In the genomic region with DNA sequence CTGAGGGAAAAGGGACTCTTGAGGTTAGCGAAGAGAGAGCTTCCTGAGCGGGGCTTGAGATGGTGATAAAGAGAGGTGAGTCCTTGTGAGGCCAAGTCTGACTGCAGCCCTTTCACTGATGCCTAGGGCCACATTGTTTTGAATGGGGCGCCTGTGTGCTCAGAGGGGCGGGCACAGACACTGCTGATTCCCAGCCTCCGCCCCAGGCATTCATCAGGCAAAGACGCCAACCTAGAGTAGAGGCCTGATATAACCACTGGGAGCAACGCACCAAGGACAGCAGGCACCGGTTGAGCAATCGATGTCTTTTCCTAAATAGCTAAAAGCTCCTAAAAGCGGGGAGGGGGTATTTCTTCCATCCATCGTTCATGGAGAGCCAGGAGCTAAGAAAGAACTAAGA, we compare ENCODE assay signal across 9 mouse cellular contexts. TPM values are rescaled to one million over a fixed set of nuclear protein-coding genes. Genes with fewer than 3 reads are reported as not detected.
DNase-seq lines count a peak whose midpoint lies in the region; ATAC-seq and TF ChIP-seq lines count a peak whose summit lies in the region.
"Had no signal": no experiment of that assay in that cellular context is flagged by ENCODE, and none has a peak within 500 bp of the region (broad histone marks: within the 10 kb centered on the region; RNA-seq: fewer than 3 reads in every experiment).

No protein-coding gene starts in this region.

- H3K36me3 ChIP-seq in kidney, postnatal 0 days (ENCODE audit: insufficient read depth, low read length), result no peaks in the 10 kb centered on the region
- no peaks in the 10 kb centered on the region for H3K36me3 ChIP-seq in embryonic facial prominence, embryonic 12.5 days
- no peaks in the 10 kb centered on the region for H3K36me3 ChIP-seq in liver, embryonic 15.5 days (replicated peaks)

- H3K4me2 ChIP-seq in kidney, postnatal 0 days (ENCODE audit: low read length), result 0 out of 2 replicates have a peak overlapping the region, but pooled peaks have one; percentile 27
- peak overlapping the region; percentile 27; the same call in 1 of the 2 replicates for H3K4me2 ChIP-seq in embryonic facial prominence, embryonic 12.5 days (replicated peaks)
- H3K4me2 ChIP-seq in liver, embryonic 15.5 days, result peak overlapping the region; percentile 50

- H3K4me1 ChIP-seq in kidney, postnatal 0 days (replicated peaks; ENCODE audit: insufficient read depth, low read length), result no peaks in the 10 kb centered on the region
- peaks cover 19% of the 10 kb centered on the region for H3K4me1 ChIP-seq in embryonic facial prominence, embryonic 12.5 days
- H3K4me1 ChIP-seq in liver, embryonic 15.5 days (replicated peaks), result no peaks in the 10 kb centered on the region; the same call in 1 of the 2 replicates

- 72% methylated on average over 11 of the region's 11 CpGs for WGBS in kidney, postnatal 0 days
- 35% methylated on average over 11 of the region's 11 CpGs for WGBS in embryonic facial prominence, embryonic 12.5 days
- WGBS in liver, embryonic 15.5 days (ENCODE audit: insufficient replicate concordance), result 53% methylated on average over 11 of the region's 11 CpGs

- H3K4me3 ChIP-seq in kidney, postnatal 0 days (replicated peaks; ENCODE audit: low read depth, low read length), result no peak overlapping the region
- no peak overlapping the region for H3K4me3 ChIP-seq in embryonic facial prominence, embryonic 12.5 days
- no peak overlapping the region for H3K4me3 ChIP-seq in liver, embryonic 15.5 days (replicated peaks)

- H3K27ac ChIP-seq in kidney, postnatal 0 days, result no peak overlapping the region
- peak overlapping the region; percentile 20; the same call in 1 of the 2 replicates for H3K27ac ChIP-seq in embryonic facial prominence, embryonic 12.5 days
- no peak overlapping the region for H3K27ac ChIP-seq in liver, embryonic 15.5 days (replicated peaks)

- no peak for ATAC-seq in kidney, postnatal 0 days (replicated peaks; ENCODE audit: low FRiP score, low read depth)
- ATAC-seq in embryonic facial prominence, embryonic 12.5 days (ENCODE audit: insufficient number of reproducible peaks, insufficient read depth, low FRiP score, low TSS enrichment), result no peak
- no peak for ATAC-seq in liver, embryonic 15.5 days (ENCODE audit: insufficient read depth)
- ATAC-seq: activated CD4-positive, CD25-positive, alpha-beta regulatory T cell, adult 4 months had no signal

- peak; percentile 28 for DNase-seq in adrenal gland, postnatal 10 days
- no peak for DNase-seq in adrenal gland, adult 8-10 months
- DNase-seq in kidney, postnatal 0 days (ENCODE audit: low spot score), result no peak
- no peak for DNase-seq in kidney, postnatal 36 days
- no peak for DNase-seq in testis, postnatal 14 days (ENCODE audit: low spot score)
- DNase-seq in layer of hippocampus, postnatal 25 days (ENCODE audit: extremely low spot score in 1 of 2, low spot score in 1 of 2), result no peak

- H3K9me3 ChIP-seq in kidney, postnatal 0 days (replicated peaks; ENCODE audit: low read length), result no peaks in the 10 kb centered on the region
- no peaks in the 10 kb centered on the region for H3K9me3 ChIP-seq in embryonic facial prominence, embryonic 12.5 days
- no peaks in the 10 kb centered on the region for H3K9me3 ChIP-seq in liver, embryonic 15.5 days (replicated peaks)

- no peak for TF ChIP-seq CTCF in kidney, postnatal 0 days (IDR thresholded peaks at IDR 0.05; ENCODE audit: low read depth)

- H3K9ac ChIP-seq in kidney, postnatal 0 days (ENCODE audit: low read depth, low read length), result no peak overlapping the region
- H3K9ac ChIP-seq in embryonic facial prominence, embryonic 12.5 days, result no peak overlapping the region
- no peak overlapping the region for H3K9ac ChIP-seq in liver, embryonic 15.5 days

- H3K27me3 ChIP-seq in kidney, postnatal 0 days (ENCODE audit: insufficient read depth, low read length), result no peaks in the 10 kb centered on the region
- H3K27me3 ChIP-seq in embryonic facial prominence, embryonic 12.5 days, result no peaks in the 10 kb centered on the region
- no peaks in the 10 kb centered on the region for H3K27me3 ChIP-seq in liver, embryonic 15.5 days

RNA-seq across cellular contexts. Expression of a gene that starts 49.8 kb away (rescaled TPM):
- total RNA-seq in adrenal gland, postnatal 10 days (2021), result 100 to 1,000 TPM; 103 to 125 TPM
- 100 to 1,000 TPM in 2 of 4 experiments, 10 to 100 TPM in 2; 89.8 to 123 (median 98.0) TPM for total RNA-seq in adrenal gland, adult 8-10 months (2022)
- 107 and 109 TPM in 2 replicates for polyA plus RNA-seq in kidney, postnatal 0 days (2015; fragmentation: Nextera tagmentation; extraction: Ambion mirVana)
- 108 and 117 TPM in 2 replicates for polyA plus RNA-seq in embryonic facial prominence, embryonic 12.5 days (2016; fragmentation: Nextera tagmentation; extraction: Ambion mirVana)
- 48.1 and 59.3 TPM in 2 replicates for polyA plus RNA-seq in liver, embryonic 15.5 days (2015; fragmentation: Nextera tagmentation; extraction: Ambion mirVana)
- total RNA-seq in layer of hippocampus, postnatal 25 days (2021), result 10 to 100 TPM; 54.2 to 55.6 TPM
